Mouse (Mus musculus) large intestine, adult 2 months (tissue): ENCODE data around the gene 4930590J08Rik. TPM values are rescaled to one million over a fixed set of nuclear protein-coding genes. Genes with fewer than 3 reads are reported as not detected.

Source experiments
- DNase-seq: peaks from one replicate; pipeline ENCODE4 v3.0.0-alpha.2; 2012; ENCODE audit warnings: low read depth, low spot score
- WGBS: fragments of 180-500 bp; shearing (Covaris S2); methylation state at CpG from one replicate; pipeline ENCODE4 v1.1.7; 2018; 5-methylcytosine and 5-hydroxymethylcytosine counted together
- polyA plus RNA-seq: library from polyadenylated mRNA; depleted of rRNA; stranded (reverse); fragments of >200 nt; gene quantifications from 2 replicates; pipeline ENCODE4 v1.2.3, GENCODE M21; 2012; rRNA removed

The 4930590J08Rik gene
- polyA plus RNA-seq, 1 experiment: 0.19 TPM

GRCm38 (mm10) chr6:91960028-91960811 is 57.6 kb downstream of the 4930590J08Rik start:
- WGBS: 27% methylated on average over 8 of the region's 8 CpGs
- no peak for DNase-seq

GRCm38 (mm10) chr6:91963429-91963828 is 60.8 kb downstream of the 4930590J08Rik start:
- 30% methylated on average over 4 of the region's 4 CpGs for WGBS
- no peak for DNase-seq

GRCm38 (mm10) chr6:91965060-91965459 is 62.5 kb downstream of the 4930590J08Rik start:
- WGBS: 84% methylated on average over 8 of the region's 8 CpGs

GRCm38 (mm10) chr6:91966006-91966405 is 63.4 kb downstream of the 4930590J08Rik start:
- no peak for DNase-seq
- 56% methylated on average over 6 of the region's 6 CpGs for WGBS

More at GRCm38 (mm10) chr6:91965060-91965459, 62.5 kb downstream of the 4930590J08Rik start:
- DNase-seq: no peak

- 36% methylated on average over 9 of the region's 9 CpGs for WGBS
- no peak for DNase-seq
Measured at GRCm38 (mm10) chr6:91972201-91972646, 69.6 kb downstream of the 4930590J08Rik start.

GRCm38 (mm10) chr6:91973972-91974371 is 71.4 kb downstream of the 4930590J08Rik start:
- WGBS: 74% methylated on average over 6 of the region's 6 CpGs
- DNase-seq: no peak

- DNase-seq: no peak
- WGBS: 3% methylated on average over 62 of the region's 62 CpGs
Measured at GRCm38 (mm10) chr6:91978371-91979300, 76.0 kb downstream of the 4930590J08Rik start, which contains the start of gene Fgd5. Gene Fgd5, plus strand, starts transcription at chr6:91978878.

- no peak for DNase-seq
- 14% methylated on average over 23 of the region's 23 CpGs for WGBS
Measured at GRCm38 (mm10) chr6:91979301-91979996, 76.8 kb downstream of the 4930590J08Rik start.

- DNase-seq: no peak
- WGBS: 60% methylated on average over 3 of the region's 3 CpGs
Measured at GRCm38 (mm10) chr6:91980011-91980410, 77.4 kb downstream of the 4930590J08Rik start.

GRCm38 (mm10) chr6:91990101-91990500 is 87.5 kb downstream of the 4930590J08Rik start:
- whole genome bisulfite sequencing: 78% methylated on average over 8 of the region's 8 CpGs
- DNase-seq: no peak

- DNase-seq: no peak
- WGBS: 34% methylated on average over 2 of the region's 2 CpGs
Measured at GRCm38 (mm10) chr6:91992823-91993222, 90.2 kb downstream of the 4930590J08Rik start.

GRCm38 (mm10) chr6:91993795-91994505 is 91.3 kb downstream of the 4930590J08Rik start:
- DNase-seq: no peak

GRCm38 (mm10) chr6:91996072-91996471 is 93.5 kb downstream of the 4930590J08Rik start:
- DNase-seq: no peak
- WGBS: 76% methylated on average over 8 of the region's 8 CpGs

More at GRCm38 (mm10) chr6:91993795-91994505, 91.3 kb downstream of the 4930590J08Rik start:
- WGBS: 54% methylated on average over 8 of the region's 8 CpGs

Other genes starting within 250 kb of the 4930590J08Rik start
- 74.2 and 172 TPM in 2 replicates for gene Slc6a6, start 218.8 kb upstream of the 4930590J08Rik start, polyA plus RNA-seq
- gene Grip2, start 75.6 kb upstream of the 4930590J08Rik start, polyA plus RNA-seq: 1.5 and 1.6 TPM in 2 replicates
- gene Ccdc174, start 24.8 kb upstream of the 4930590J08Rik start, polyA plus RNA-seq: 4.2 TPM in 2 replicates
- gene Fgd5, start 76.1 kb downstream of the 4930590J08Rik start, polyA plus RNA-seq: 2.9 and 4.2 TPM in 2 replicates
- gene Nr2c2, start 188.6 kb downstream of the 4930590J08Rik start, polyA plus RNA-seq: 9.2 and 21.0 TPM in 2 replicates